Mouse (Mus musculus) MEL (cell line): ENCODE data around the gene Gp6.

Source experiments
- CTCF ChIP-seq, 3 experiments: IDR thresholded peaks in 2 of 3; conservative IDR thresholded peaks in 1 of 3; 2 replicates each; pipeline ENCODE4 v1.5.1; 2011 to 2012; ENCODE audit warnings: low read length in 3 of 3, low read depth in 2 of 3, mild to moderate bottlenecking in 2 of 3, improper control_type of control experiment in 1 of 3, inconsistent platforms in 1 of 3, mixed read lengths in 1 of 3, moderate library complexity in 1 of 3; ENCODE audit not compliant: control insufficient read depth in 1 of 3, insufficient read depth in 1 of 3, poor library complexity in 1 of 3, severe bottlenecking in 1 of 3
- ETS1 ChIP-seq: IDR thresholded peaks from 2 replicates; pipeline ENCODE4 v1.6.1; 2012; ENCODE audit warnings: low read depth, mild to moderate bottlenecking, inconsistent platforms, low read length, improper control_type of control experiment, moderate library complexity
- HCFC1 ChIP-seq: IDR thresholded peaks from 2 replicates; pipeline ENCODE4 v1.6.1; 2012; ENCODE audit warnings: low read depth, mild to moderate bottlenecking, inconsistent platforms, low read length, improper control_type of control experiment, moderate library complexity
- MYB ChIP-seq: IDR thresholded peaks from 2 replicates; pipeline ENCODE4 v1.6.1; 2011; ENCODE audit warnings: mild to moderate bottlenecking, low read depth, low read length, improper control_type of control experiment
- MYC ChIP-seq: IDR thresholded peaks from 2 replicates; pipeline ENCODE4 v1.6.1; 2011; ENCODE audit warnings: low read depth, mild to moderate bottlenecking, low read length, improper control_type of control experiment, moderate library complexity
- POLR2A ChIP-seq, 2 experiments: IDR thresholded peaks; 2 replicates each; pipeline ENCODE4 v1.6.1; 2011 to 2012; ENCODE audit warnings: low read length in 2 of 2, mild to moderate bottlenecking in 2 of 2, control low read depth in 1 of 2, improper control_type of control experiment in 1 of 2, low read depth in 1 of 2, moderate library complexity in 1 of 2; ENCODE audit not compliant: control insufficient read depth in 1 of 2, insufficient read depth in 1 of 2, poor library complexity in 1 of 2
- POLR2AphosphoS5 ChIP-seq: IDR thresholded peaks from 2 replicates; pipeline ENCODE4 v1.6.1; 2012; ENCODE audit warnings: low read depth, borderline replicate concordance, mild to moderate bottlenecking, inconsistent platforms, low read length, moderate library complexity, mixed read lengths
- RCOR1 ChIP-seq: IDR thresholded peaks from 2 replicates; pipeline ENCODE4 v1.6.1; 2012; ENCODE audit warnings: low read depth, mild to moderate bottlenecking, inconsistent platforms, low read length, improper control_type of control experiment
- TBP ChIP-seq: IDR thresholded peaks from 2 replicates; pipeline ENCODE4 v1.8.0; 2011; ENCODE audit warnings: low read depth, low read length, improper control_type of control experiment

DNA sequence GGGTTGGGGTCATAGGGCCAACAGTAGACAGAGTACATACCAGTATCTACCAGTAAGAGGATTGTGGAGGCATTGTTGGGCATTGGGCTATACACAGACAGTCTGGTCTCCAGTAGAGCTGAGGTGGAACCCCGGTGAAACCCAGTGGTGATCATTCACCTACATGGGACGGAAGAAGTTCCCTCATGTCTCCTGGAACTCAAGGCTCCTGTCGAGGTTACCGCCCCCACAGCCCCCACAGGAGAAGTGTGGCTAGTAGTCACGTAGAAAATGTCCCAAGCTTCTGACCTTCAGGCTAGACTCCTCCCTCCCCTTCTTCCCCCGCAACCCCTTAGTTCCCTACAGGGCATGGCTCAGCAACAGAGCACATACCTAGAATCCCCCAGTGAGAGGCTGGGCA, 22.1 kb upstream of the Gp6 start:
- TF ChIP-seq CTCF (IDR thresholded peaks at IDR 0.05 in 2 of 3, conservative IDR thresholded peaks at IDR 0.05 in 1 of 3; ENCODE audit: control insufficient read depth in 1 of 3, insufficient read depth in 1 of 3, low read depth in 2 of 3, low read length in 3 of 3, poor library complexity in 1 of 3, severe bottlenecking in 1 of 3) (no peak), POLR2A (IDR thresholded peaks at IDR 0.05; ENCODE audit: control insufficient read depth in 1 of 2, insufficient read depth in 1 of 2, low read depth in 1 of 2, low read length in 2 of 2, poor library complexity in 1 of 2) (no peak), POLR2AphosphoS5 (no peak), ETS1 (no peak), TBP (no peak), HCFC1 (no peak), MYC (no peak), MYB (no peak), RCOR1 (no peak)
